17 mouse cellular contexts compared by ENCODE assay signal in genomic region chr17:35031272-35031671, GRCm38 (mm10). TPM values are rescaled to one million over a fixed set of nuclear protein-coding genes. Genes with fewer than 3 reads are reported as not detected.
"Had no signal": no experiment of that assay in that cellular context is flagged by ENCODE, and none has a peak within 500 bp of the region (broad histone marks: within the 10 kb centered on the region; RNA-seq: fewer than 3 reads in every experiment).

No protein-coding gene starts in this region.

- H3K27me3 ChIP-seq: limb, embryonic 13.5 days; liver, embryonic 15.5 days; midbrain, embryonic 12.5 days; neural tube, embryonic 13.5 days; stomach, embryonic 15.5 days had no signal

- H3K9me3 ChIP-seq: limb, embryonic 13.5 days; liver, embryonic 15.5 days; midbrain, embryonic 12.5 days; neural tube, embryonic 13.5 days; stomach, embryonic 15.5 days had no signal

- H3K36me3 ChIP-seq: limb, embryonic 13.5 days; liver, embryonic 15.5 days; midbrain, embryonic 12.5 days; neural tube, embryonic 13.5 days; stomach, embryonic 15.5 days had no signal

- H3K4me3 ChIP-seq: limb, embryonic 13.5 days; liver, embryonic 15.5 days; midbrain, embryonic 12.5 days; neural tube, embryonic 13.5 days; stomach, embryonic 15.5 days had no signal

- H3K4me2 ChIP-seq: limb, embryonic 13.5 days; liver, embryonic 15.5 days; lung, embryonic 14.5 days; midbrain, embryonic 12.5 days; neural tube, embryonic 13.5 days; stomach, embryonic 15.5 days had no signal

- DNase-seq: kidney, adult 9 months; kidney, postnatal 36 days; layer of hippocampus, adult 9-11 months; layer of hippocampus, postnatal 36 days; lung, embryonic 14.5 days; lung, postnatal 10 days; retina, postnatal 1 day; right cerebral cortex, postnatal 4 days; spleen, adult 18-20 months had no signal

- H3K9ac ChIP-seq: limb, embryonic 13.5 days; liver, embryonic 15.5 days; lung, embryonic 14.5 days; midbrain, embryonic 12.5 days; neural tube, embryonic 13.5 days; stomach, embryonic 15.5 days had no signal

- H3K27ac ChIP-seq: kidney, postnatal 0 days; limb, embryonic 13.5 days; liver, embryonic 15.5 days; midbrain, embryonic 12.5 days; neural tube, embryonic 13.5 days; stomach, embryonic 15.5 days had no signal

- ATAC-seq: midbrain, embryonic 16.5 days had no signal

RNA-seq across cellular contexts. Expression of gene Sapcd1, which starts 3.5 kb away (rescaled TPM):
- total RNA-seq: liver, adult 2 months had no signal
